Mouse (Mus musculus) limb, embryonic 14.5 days (tissue): ENCODE measurements at regions not wholly inside any gene's neighbourhood (a gene's known extent, or its start where the extent isn't known, plus 50 kb on each side); places are given as distances from the start of the nearest gene placed in this dataset.

Experiments used
- ATAC-seq: fragments of 200-750 bp; cut with Nextera tagmentation; 2 replicates; pipeline ENCODE4 v1.8.0; 2017; ENCODE audit warnings: low read depth, moderate number of reproducible peaks, moderate TSS enrichment; ENCODE audit not compliant: low FRiP score
- DNase-seq: peaks from one replicate; pipeline ENCODE4 v3.0.0-alpha.2; 2015; ENCODE audit warnings: low spot score
- H3K27ac ChIP-seq: fragments of 300-500 bp; sonication (generic); replicated peaks from 2 replicates; pipeline ENCODE4 v1.5.1; 2014; ENCODE audit warnings: low read depth, mild to moderate bottlenecking, low read length, moderate library complexity, mixed read lengths
- H3K27me3 ChIP-seq: fragments of 300-500 bp; sonication (generic); 2 replicates; pipeline ENCODE4 v1.6.1; 2014; ENCODE audit warnings: low read length, mixed read lengths; ENCODE audit not compliant: control insufficient read depth, insufficient read depth
- H3K36me3 ChIP-seq: fragments of 300-500 bp; sonication (generic); 2 replicates; pipeline ENCODE4 v1.6.1; 2014; ENCODE audit warnings: mild to moderate bottlenecking, low read length, moderate library complexity, mixed read lengths; ENCODE audit not compliant: control insufficient read depth, insufficient read depth
- H3K4me1 ChIP-seq: fragments of 300-500 bp; sonication (generic); 2 replicates; pipeline ENCODE4 v1.6.1; 2014; ENCODE audit warnings: antibody characterized with exemption, low read length, mixed read lengths; ENCODE audit not compliant: control insufficient read depth, insufficient read depth
- H3K4me2 ChIP-seq: fragments of 300-500 bp; sonication (generic); replicated peaks from 2 replicates; pipeline ENCODE4 v1.6.1; 2014; ENCODE audit warnings: low read depth, mild to moderate bottlenecking, low read length, moderate library complexity; ENCODE audit not compliant: severe bottlenecking
- H3K4me3 ChIP-seq: fragments of 300-500 bp; sonication (generic); replicated peaks from 2 replicates; pipeline ENCODE4 v1.5.1; 2014; ENCODE audit warnings: low read length
- H3K9ac ChIP-seq: fragments of 300-500 bp; sonication (generic); 2 replicates; pipeline ENCODE4 v1.6.1; 2014; ENCODE audit warnings: mild to moderate bottlenecking, low read depth, low read length, moderate library complexity; ENCODE audit not compliant: severe bottlenecking
- H3K9me3 ChIP-seq: fragments of 300-500 bp; sonication (generic); 2 replicates; pipeline ENCODE4 v1.6.1; 2016; ENCODE audit warnings: low read length; ENCODE audit not compliant: control insufficient read depth
- POLR2A ChIP-seq: fragments of 200-500 bp; IDR thresholded peaks from 2 replicates; pipeline ENCODE4 v1.8.0; 2012; ENCODE audit warnings: inconsistent platforms, mild to moderate bottlenecking, moderate library complexity, borderline replicate concordance; ENCODE audit not compliant: insufficient read depth, insufficient read length; ENCODE audit errors: extremely low read depth
- WGBS: fragments of 180-500 bp; shearing (Covaris S2); extraction: QIAGEN DNeasy Blood & Tissue Kit; methylation state at CpG from one replicate; pipeline ENCODE4 v1.1.7; 2014; 5-methylcytosine and 5-hydroxymethylcytosine counted together

DNA sequence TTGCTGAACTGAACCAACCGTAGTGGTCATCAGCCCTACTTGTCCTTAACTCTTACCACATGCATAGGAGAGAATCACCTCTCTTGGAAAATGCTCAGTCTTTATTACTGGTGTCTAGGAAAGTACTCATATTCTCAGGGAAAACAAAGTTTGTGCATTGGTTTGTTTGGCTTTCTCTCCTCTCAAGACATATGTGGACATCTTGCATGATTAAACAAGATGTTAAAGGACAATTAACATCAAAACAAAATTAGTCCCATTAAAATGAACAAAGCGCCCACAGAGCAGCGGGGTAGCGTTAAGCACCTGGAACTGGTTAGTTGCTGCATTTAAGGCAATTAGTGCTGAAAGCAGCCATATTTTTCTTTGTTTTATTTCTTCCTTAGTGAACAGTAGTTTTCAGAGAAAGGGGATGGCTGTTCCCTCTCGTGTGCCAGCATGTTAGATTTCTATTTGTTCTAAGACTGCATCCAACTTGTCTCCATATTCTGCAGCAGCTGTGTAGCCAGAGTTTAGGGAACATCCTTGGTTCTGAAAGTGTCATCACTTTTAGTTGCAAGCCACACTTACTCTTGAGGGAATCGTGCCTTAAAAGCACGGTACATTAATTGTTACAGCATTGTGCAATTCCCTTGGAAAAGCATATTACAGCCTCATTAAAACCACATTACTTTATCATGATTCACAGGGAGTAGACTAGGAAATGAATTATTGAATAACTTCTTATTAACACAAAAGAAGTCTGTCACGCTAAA is 137.7 kb downstream of the Ube2u start:
- no peak overlapping the region for H3K9ac ChIP-seq

DNA sequence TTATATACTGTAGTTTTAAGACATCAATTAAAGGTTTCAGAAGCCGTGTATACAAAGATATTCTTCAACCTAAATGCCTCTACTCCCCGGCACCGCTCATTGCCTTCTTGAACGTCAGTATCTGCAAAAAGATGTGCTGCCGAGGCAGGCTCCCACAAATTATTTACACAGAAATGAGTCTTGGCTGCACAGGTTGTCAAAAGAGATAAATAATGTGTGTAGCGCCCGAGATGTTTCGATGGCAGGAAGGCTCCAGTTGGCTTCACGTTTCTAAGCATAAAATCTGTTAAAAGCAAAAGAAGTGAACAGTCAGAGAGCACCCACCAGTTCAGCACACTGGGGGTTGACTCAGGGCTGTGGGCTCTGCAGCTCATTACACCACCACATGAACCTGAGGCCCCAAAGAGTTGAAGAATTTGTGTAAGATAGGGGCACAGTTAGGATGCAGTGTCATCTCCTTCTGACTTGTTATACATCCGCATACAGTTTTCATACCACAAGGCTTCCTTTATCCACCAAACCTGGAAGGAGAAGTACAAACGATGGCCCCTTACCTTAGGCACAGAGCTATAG is 138.4 kb downstream of the Ube2u start:
- ATAC-seq = no peak
- H3K36me3 ChIP-seq = no peaks in the 10 kb centered on the region
- TF ChIP-seq POLR2A = no peak
- H3K4me1 ChIP-seq = peaks cover 6% of the 10 kb centered on the region; the same call in 1 of the 2 replicates
- H3K27ac ChIP-seq = no peak overlapping the region
- no peak overlapping the region for H3K9ac ChIP-seq
- no peak for DNase-seq
- H3K27me3 ChIP-seq = no peaks in the 10 kb centered on the region
- no peaks in the 10 kb centered on the region for H3K9me3 ChIP-seq
- H3K4me3 ChIP-seq = no peak overlapping the region
- H3K4me2 ChIP-seq = no peak overlapping the region
- 31% methylated on average over 11 of the region's 11 CpGs for WGBS

More for the DNA sequence above, 137.7 kb downstream of the Ube2u start:
- Histone ChIP-seq H3K27ac (no peak overlapping the region), H3K36me3 (no peaks in the 10 kb centered on the region), H3K4me3 (no peak overlapping the region), H3K4me2 (no peak overlapping the region), H3K4me1 (peaks cover 6% of the 10 kb centered on the region; the same call in 1 of the 2 replicates), H3K9me3 (no peaks in the 10 kb centered on the region), H3K27me3 (no peaks in the 10 kb centered on the region)
- TF ChIP-seq POLR2A = no peak
- 18% methylated on average over 8 of the region's 8 CpGs for WGBS
- DNase-seq (peak; percentile 18), ATAC-seq (no peak)

DNA sequence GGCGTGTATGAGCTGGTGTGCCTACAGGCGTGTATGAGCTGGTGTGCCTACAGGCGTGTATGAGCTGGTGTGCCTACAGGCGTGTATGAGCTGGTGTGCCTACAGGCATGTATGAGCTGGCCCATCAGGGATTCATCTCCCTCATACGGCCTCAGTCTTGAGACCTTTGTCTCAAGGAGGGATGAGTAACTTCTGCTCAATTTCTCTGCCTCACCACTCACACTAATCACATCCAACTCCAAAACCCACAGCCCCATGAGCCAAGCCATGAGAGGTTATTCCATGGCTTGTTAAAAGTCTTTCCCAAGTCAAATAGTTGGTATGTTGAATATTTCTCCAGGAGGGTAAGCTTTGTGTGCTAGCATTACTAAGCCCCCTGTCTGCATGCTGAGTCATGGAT is 146.0 kb downstream of the Ube2u start:
- ATAC-seq (no peak), DNase-seq (no peak)
- WGBS = 90% methylated on average over 2 of the region's 5 CpGs
- H3K9ac ChIP-seq = no peak overlapping the region
- no peak overlapping the region for H3K4me2 ChIP-seq
- peaks cover 11% of the 10 kb centered on the region; the same call in 1 of the 2 replicates for H3K4me1 ChIP-seq
- no peaks in the 10 kb centered on the region for H3K27me3 ChIP-seq
- no peak overlapping the region for H3K27ac ChIP-seq
- H3K4me3 ChIP-seq = no peak overlapping the region
- no peaks in the 10 kb centered on the region for H3K9me3 ChIP-seq
- H3K36me3 ChIP-seq = no peaks in the 10 kb centered on the region
- no peak for TF ChIP-seq POLR2A

DNA sequence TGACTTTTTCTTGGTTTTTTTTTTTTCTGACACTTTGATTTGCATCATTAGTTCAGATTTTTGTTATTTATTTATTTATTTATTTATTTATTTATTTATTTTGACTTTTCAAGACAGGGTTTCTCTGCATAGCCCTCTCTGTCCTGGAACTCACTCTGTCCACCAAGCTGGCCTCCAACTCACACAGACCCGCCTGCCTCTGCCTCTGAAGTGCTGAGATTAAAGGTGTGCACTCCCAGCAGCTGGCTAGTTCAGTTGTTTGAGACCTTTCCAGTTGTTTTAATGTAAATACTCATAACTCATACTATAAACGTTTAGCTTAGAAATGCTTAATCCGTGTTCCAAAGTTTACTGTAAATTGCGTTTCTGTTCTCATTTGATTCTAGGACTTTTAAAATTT is 147.9 kb downstream of the Ube2u start:
- Histone ChIP-seq H3K27ac (no peak overlapping the region), H3K4me3 (no peak overlapping the region), H3K9me3 (no peaks in the 10 kb centered on the region), H3K4me2 (no peak overlapping the region), H3K36me3 (no peaks in the 10 kb centered on the region), H3K9ac (no peak overlapping the region), H3K4me1 (peaks cover 11% of the 10 kb centered on the region; the same call in 1 of the 2 replicates), H3K27me3 (no peaks in the 10 kb centered on the region)
- TF ChIP-seq POLR2A = no peak
- 77% methylated on average over 4 of the region's 4 CpGs for WGBS
- DNase-seq (no peak), ATAC-seq (no peak)

DNA sequence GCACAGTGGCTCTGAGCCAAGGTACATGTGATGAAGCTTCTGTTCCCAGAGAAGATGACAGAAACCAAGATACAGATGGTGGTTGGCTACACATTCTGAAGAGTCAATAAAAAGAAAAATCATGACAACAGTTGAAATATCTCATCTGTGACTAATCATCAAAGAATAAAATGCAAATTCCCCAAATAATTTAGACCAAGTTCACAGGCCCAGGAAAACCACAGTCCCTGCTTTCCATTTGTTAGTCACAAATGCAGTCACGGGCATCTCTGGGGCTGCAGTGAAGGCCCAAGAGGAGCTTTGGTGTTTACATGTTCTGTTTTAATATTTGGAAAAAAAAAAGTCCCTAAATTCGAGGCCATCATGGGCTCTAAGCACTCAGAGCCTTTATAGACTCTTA is 142.1 kb upstream of the Cachd1 start:
- no peak overlapping the region for H3K4me2 ChIP-seq
- no peaks in the 10 kb centered on the region for H3K9me3 ChIP-seq
- 49% methylated on average over 2 of the region's 2 CpGs for WGBS
- ATAC-seq (no peak), DNase-seq (no peak)
- TF ChIP-seq POLR2A = no peak
- peaks cover 1% of the 10 kb centered on the region; the same call in 1 of the 2 replicates for H3K4me1 ChIP-seq
- no peak overlapping the region for H3K4me3 ChIP-seq
- no peaks in the 10 kb centered on the region for H3K36me3 ChIP-seq
- no peak overlapping the region for H3K9ac ChIP-seq
- H3K27me3 ChIP-seq = no peaks in the 10 kb centered on the region
- no peak overlapping the region for H3K27ac ChIP-seq
